Mouse (Mus musculus): ENCODE measurements around the gene Ilk. TPM values are rescaled to one million over a fixed set of nuclear protein-coding genes. Genes with fewer than 3 reads are reported as not detected.
"Not testable (repeated sequence)": the region's sequence is repeated elsewhere in the genome, so short reads cannot be mapped to it uniquely, and the experiment has no call there.

Ilk gene
- total RNA-seq, 2 experiments from 2014 or later: 41.8 to 49.1 TPM

GRCm38 (mm10) chr7:105736911-105737521 is 624 bp downstream of the Ilk start, which contains the start of gene Rrp8:
Gene Rrp8, minus strand, starts transcription at chr7:105737385.
- H3K27ac ChIP-seq: peak within 1 kb of the TSS; percentile 99
- intact Hi-C loops (cut with DNase I): loop anchor here (2.0 to 10.0 kb wide), 3 partner anchors 74 to 182 kb away; partner anchors contain the start of genes Arfip2, Gm45799, Mrpl17 and Smpd1
- TF ChIP-seq CTCF (IDR thresholded peaks at IDR 0.05): no peak
- DNase-seq: peak; percentile 57
- H3K4me3 ChIP-seq: peak within 1 kb of the TSS; percentile 77

GRCm38 (mm10) chr7:105737648-105738047 is 1.3 kb downstream of the Ilk start:
- intact Hi-C loops (cut with DNase I): loop anchor here (2.0 to 10.0 kb wide), 3 partner anchors 73 to 183 kb away; partner anchors contain the start of genes Arfip2, Gm45799, Mrpl17 and Smpd1
- DNase-seq: no peak
- Histone ChIP-seq H3K4me3 (peak overlapping the region; percentile 77), H3K27ac (peak overlapping the region; percentile 99)
- TF ChIP-seq CTCF (IDR thresholded peaks at IDR 0.05): no peak

- Histone ChIP-seq H3K4me3 (peak overlapping the region; percentile 77), H3K27ac (peak overlapping the region; percentile 99)
- no peak for DNase-seq
- TF ChIP-seq CTCF (IDR thresholded peaks at IDR 0.05): no peak
- intact Hi-C loops (cut with DNase I): loop anchor here (5.0 to 10.0 kb wide), 2 partner anchors 96 to 183 kb away; partner anchors contain the start of genes Arfip2, Gm45799, Smpd1 and Timm10b
These were observed 1.9 kb downstream of the Ilk start for GRCm38 (mm10) chr7:105738286-105738685.

- Histone ChIP-seq H3K4me3 (peak overlapping the region; percentile 77), H3K27ac (peak overlapping the region; percentile 99)
- intact Hi-C loops (cut with DNase I): loop anchor here (5.0 to 10.0 kb wide), 2 partner anchors 97 to 184 kb away; partner anchors contain the start of genes Arfip2, Gm45799, Smpd1 and Timm10b
- TF ChIP-seq CTCF (IDR thresholded peaks at IDR 0.05): no peak
- peak; percentile 68 for DNase-seq
These were observed 2.6 kb downstream of the Ilk start for GRCm38 (mm10) chr7:105738948-105739347.

GRCm38 (mm10) chr7:105740089-105740795 is 3.9 kb downstream of the Ilk start:
- H3K4me3 ChIP-seq: no peak overlapping the region
- intact Hi-C loops (cut with DNase I): no loop called here
- peak overlapping the region; percentile 99 for H3K27ac ChIP-seq
- no peak for TF ChIP-seq CTCF (IDR thresholded peaks at IDR 0.05)
- DNase-seq: no peak

GRCm38 (mm10) chr7:105740851-105741250 is 4.5 kb downstream of the Ilk start:
- Histone ChIP-seq H3K4me3 (no peak overlapping the region), H3K27ac (no peak overlapping the region)
- DNase-seq: no peak
- intact Hi-C loops (cut with DNase I): no loop called here
- TF ChIP-seq CTCF (IDR thresholded peaks at IDR 0.05): no peak

- Histone ChIP-seq H3K4me3 (no peak overlapping the region), H3K27ac (no peak overlapping the region)
- TF ChIP-seq CTCF (IDR thresholded peaks at IDR 0.05): no peak
- intact Hi-C loops (cut with DNase I): no loop called here
- DNase-seq: no peak
These were observed 5.6 kb downstream of the Ilk start for GRCm38 (mm10) chr7:105741978-105742377.

- DNase-seq; intact Hi-C loops (cut with DNase I); H3K27ac ChIP-seq: not testable (repeated sequence)
- H3K4me3 ChIP-seq: peak overlapping the region; percentile 90; the same call in 1 of the 2 replicates
These were observed 6.3 kb downstream of the Ilk start for GRCm38 (mm10) chr7:105742539-105743215.

- Histone ChIP-seq H3K4me3 (peak overlapping the region; percentile 90), H3K27ac (peak overlapping the region; percentile 90)
- intact Hi-C loops (cut with DNase I); DNase-seq: not testable (repeated sequence)
These were observed 7.0 kb downstream of the Ilk start for GRCm38 (mm10) chr7:105743246-105743925.

GRCm38 (mm10) chr7:105743926-105744590 is 7.7 kb downstream of the Ilk start, which contains the start of gene Taf10:
Gene Taf10, minus strand, starts transcription at chr7:105744361.
- DNase-seq: peak; percentile 90
- Histone ChIP-seq H3K27ac (peak within 1 kb of the TSS; percentile 90), H3K4me3 (peak within 1 kb of the TSS; percentile 90)
- TF ChIP-seq CTCF (IDR thresholded peaks at IDR 0.05): peak; percentile 44
- intact Hi-C loops (cut with DNase I): no loop called here

GRCm38 (mm10) chr7:105747776-105748175 is 11.4 kb downstream of the Ilk start:
- intact Hi-C loops (cut with DNase I): no loop called here
- Histone ChIP-seq H3K27ac (no peak overlapping the region), H3K4me3 (no peak overlapping the region)
- TF ChIP-seq CTCF (IDR thresholded peaks at IDR 0.05): no peak
- no peak for DNase-seq

Data from gastrocnemius, adult 2 months (tissue).